Mouse (Mus musculus) liver, embryonic 15.5 days (tissue): ENCODE measurements around the gene Srrm4. TPM values are rescaled to one million over a fixed set of nuclear protein-coding genes. Genes with fewer than 3 reads are reported as not detected.

Source experiments
- ATAC-seq: fragments of 200-750 bp; cut with Nextera tagmentation; 2 replicates; pipeline ENCODE4 v1.8.0; 2017; ENCODE audit warnings: moderate number of reproducible peaks, mild to moderate bottlenecking, moderate library complexity; ENCODE audit not compliant: insufficient read depth
- H3K27ac ChIP-seq: fragments of 300-500 bp; sonication (generic); replicated peaks from 2 replicates; pipeline ENCODE4 v1.5.1; 2015; ENCODE audit warnings: mild to moderate bottlenecking, inconsistent platforms
- H3K27me3 ChIP-seq: fragments of 300-500 bp; sonication (generic); 2 replicates; pipeline ENCODE4 v1.6.1; 2015; ENCODE audit warnings: mild to moderate bottlenecking, inconsistent platforms
- H3K36me3 ChIP-seq: fragments of 300-500 bp; sonication (generic); replicated peaks from 2 replicates; pipeline ENCODE4 v1.6.1; 2015; ENCODE audit warnings: moderate library complexity, mild to moderate bottlenecking, inconsistent platforms
- H3K4me1 ChIP-seq: fragments of 300-500 bp; sonication (generic); replicated peaks from 2 replicates; pipeline ENCODE4 v1.6.1; 2015; ENCODE audit warnings: inconsistent platforms
- H3K4me2 ChIP-seq: fragments of 300-500 bp; sonication (generic); 2 replicates; pipeline ENCODE4 v1.6.1; 2015; ENCODE audit warnings: moderate library complexity, mild to moderate bottlenecking, inconsistent platforms
- H3K4me3 ChIP-seq: fragments of 300-500 bp; sonication (generic); replicated peaks from 2 replicates; pipeline ENCODE4 v1.5.1; 2015; ENCODE audit warnings: mild to moderate bottlenecking, inconsistent platforms
- H3K9ac ChIP-seq: fragments of 300-500 bp; sonication (generic); 2 replicates; pipeline ENCODE4 v1.6.1; 2015; ENCODE audit warnings: moderate library complexity, mild to moderate bottlenecking, inconsistent platforms
- H3K9me3 ChIP-seq: fragments of 300-500 bp; sonication (generic); replicated peaks from 2 replicates; pipeline ENCODE4 v1.6.1; 2016; ENCODE audit warnings: inconsistent platforms
- WGBS: fragments of 180-500 bp; shearing (Covaris S2); methylation state at CpG from one replicate; pipeline ENCODE4 v1.1.7; 2015; ENCODE audit warnings: mixed read lengths; ENCODE audit not compliant: insufficient replicate concordance; 5-methylcytosine and 5-hydroxymethylcytosine counted together
- polyA plus RNA-seq: library from polyadenylated mRNA; unstranded; fragments of >200 nt; fragmentation: Nextera tagmentation; extraction: Ambion mirVana; gene quantifications from 2 replicates; pipeline ENCODE4 v1.2.1, GENCODE M21; 2015

The Srrm4 gene
- polyA plus RNA-seq: 0.33 and 0.37 TPM in 2 replicates

GRCm38 (mm10) chr5:116591346-116592048, at the start of gene Srrm4:
Gene Srrm4, minus strand, starts transcription at chr5:116591817.
- no peaks in the 10 kb centered on the region for H3K4me1 ChIP-seq
- H3K4me2 ChIP-seq: no peak within 1 kb of the TSS
- no peak within 1 kb of the TSS for H3K27ac ChIP-seq
- no peaks in the 10 kb centered on the region for H3K36me3 ChIP-seq
- no peaks in the 10 kb centered on the region for H3K9me3 ChIP-seq
- H3K4me3 ChIP-seq: no peak within 1 kb of the TSS
- 3% methylated on average over 53 of the region's 53 CpGs for WGBS
- ATAC-seq: no peak
- H3K27me3 ChIP-seq: peaks cover 32% of the 10 kb centered on the region
- H3K9ac ChIP-seq: no peak within 1 kb of the TSS

GRCm38 (mm10) chr5:116592801-116593430, 1.3 kb upstream of the Srrm4 start:
- Histone ChIP-seq H3K4me2 (no peak overlapping the region), H3K9ac (no peak overlapping the region)

GRCm38 (mm10) chr5:116592049-116592800, 608 bp upstream of the Srrm4 start:
- Histone ChIP-seq H3K4me3 (no peak overlapping the region), H3K27me3 (peaks cover 32% of the 10 kb centered on the region), H3K36me3 (no peaks in the 10 kb centered on the region), H3K27ac (no peak overlapping the region), H3K4me2 (no peak overlapping the region), H3K9ac (no peak overlapping the region), H3K4me1 (no peaks in the 10 kb centered on the region), H3K9me3 (no peaks in the 10 kb centered on the region)
- ATAC-seq: no peak
- WGBS: 3% methylated on average over 32 of the region's 32 CpGs

More at GRCm38 (mm10) chr5:116592801-116593430, 1.3 kb upstream of the Srrm4 start:
- H3K4me1 ChIP-seq: no peaks in the 10 kb centered on the region
- no peak overlapping the region for H3K4me3 ChIP-seq
- no peaks in the 10 kb centered on the region for H3K36me3 ChIP-seq
- no peak overlapping the region for H3K27ac ChIP-seq
- ATAC-seq: no peak
- H3K9me3 ChIP-seq: no peaks in the 10 kb centered on the region
- 1% methylated on average over 12 of the region's 12 CpGs for WGBS
- peaks cover 32% of the 10 kb centered on the region for H3K27me3 ChIP-seq

GRCm38 (mm10) chr5:116590698-116591097, 919 bp downstream of the Srrm4 start:
- 9% methylated on average over 10 of the region's 10 CpGs for WGBS
- H3K36me3 ChIP-seq: no peaks in the 10 kb centered on the region

GRCm38 (mm10) chr5:116589631-116590030, 2.0 kb downstream of the Srrm4 start:
- WGBS: 58% methylated on average over 8 of the region's 8 CpGs
- Histone ChIP-seq H3K4me3 (no peak overlapping the region), H3K9ac (no peak overlapping the region)

More at GRCm38 (mm10) chr5:116590698-116591097, 919 bp downstream of the Srrm4 start:
- no peak for ATAC-seq
- no peaks in the 10 kb centered on the region for H3K4me1 ChIP-seq
- no peak overlapping the region for H3K9ac ChIP-seq
- H3K4me2 ChIP-seq: no peak overlapping the region
- no peaks in the 10 kb centered on the region for H3K9me3 ChIP-seq
- H3K27ac ChIP-seq: no peak overlapping the region
- no peak overlapping the region for H3K4me3 ChIP-seq
- H3K27me3 ChIP-seq: peaks cover 32% of the 10 kb centered on the region

GRCm38 (mm10) chr5:116588836-116589235, 2.8 kb downstream of the Srrm4 start:
- no peak overlapping the region for H3K4me2 ChIP-seq
- no peak overlapping the region for H3K4me3 ChIP-seq
- no peaks in the 10 kb centered on the region for H3K4me1 ChIP-seq
- no peaks in the 10 kb centered on the region for H3K36me3 ChIP-seq
- H3K9ac ChIP-seq: no peak overlapping the region
- no peak for ATAC-seq
- WGBS: 43% methylated on average over 10 of the region's 10 CpGs
- H3K27ac ChIP-seq: no peak overlapping the region
- peaks cover 32% of the 10 kb centered on the region for H3K27me3 ChIP-seq
- 0 out of 2 replicates have a peak, but pooled peaks cover 5% of the 10 kb centered on the region for H3K9me3 ChIP-seq

More at GRCm38 (mm10) chr5:116589631-116590030, 2.0 kb downstream of the Srrm4 start:
- Histone ChIP-seq H3K27ac (no peak overlapping the region), H3K4me2 (no peak overlapping the region), H3K36me3 (no peaks in the 10 kb centered on the region), H3K9me3 (0 out of 2 replicates have a peak, but pooled peaks cover 5% of the 10 kb centered on the region), H3K27me3 (peaks cover 32% of the 10 kb centered on the region), H3K4me1 (no peaks in the 10 kb centered on the region)
- no peak for ATAC-seq

- H3K4me1 ChIP-seq: no peaks in the 10 kb centered on the region
- no peaks in the 10 kb centered on the region for H3K36me3 ChIP-seq
- ATAC-seq: no peak
- H3K4me3 ChIP-seq: no peak overlapping the region
- H3K9me3 ChIP-seq: no peaks in the 10 kb centered on the region
- H3K27ac ChIP-seq: no peak overlapping the region
- H3K9ac ChIP-seq: no peak overlapping the region
- 58% methylated on average over 8 of the region's 8 CpGs for whole genome bisulfite sequencing
- no peaks in the 10 kb centered on the region for H3K27me3 ChIP-seq
- H3K4me2 ChIP-seq: no peak overlapping the region
These were observed 12.1 kb downstream of the Srrm4 start for GRCm38 (mm10) chr5:116579533-116579932.

- no peak for ATAC-seq
- no peak overlapping the region for H3K27ac ChIP-seq
- no peaks in the 10 kb centered on the region for H3K4me1 ChIP-seq
- no peaks in the 10 kb centered on the region for H3K9me3 ChIP-seq
- no peak overlapping the region for H3K4me2 ChIP-seq
- no peak overlapping the region for H3K4me3 ChIP-seq
- H3K9ac ChIP-seq: no peak overlapping the region
- no peaks in the 10 kb centered on the region for H3K27me3 ChIP-seq
- 49% methylated on average over 5 of the region's 5 CpGs for WGBS
- H3K36me3 ChIP-seq: no peaks in the 10 kb centered on the region
These were observed 14.5 kb downstream of the Srrm4 start for GRCm38 (mm10) chr5:116577082-116577481.

- Histone ChIP-seq H3K36me3 (no peaks in the 10 kb centered on the region), H3K9ac (no peak overlapping the region), H3K27ac (no peak overlapping the region), H3K4me2 (no peak overlapping the region), H3K4me3 (no peak overlapping the region), H3K27me3 (0 out of 2 replicates have a peak, but pooled peaks cover 6% of the 10 kb centered on the region), H3K4me1 (no peaks in the 10 kb centered on the region), H3K9me3 (no peaks in the 10 kb centered on the region)
- no peak for ATAC-seq
- WGBS: 40% methylated on average over 9 of the region's 9 CpGs
These were observed 18.3 kb downstream of the Srrm4 start for GRCm38 (mm10) chr5:116573307-116573706.

- Histone ChIP-seq H3K4me1 (no peaks in the 10 kb centered on the region), H3K4me2 (no peak overlapping the region), H3K27ac (no peak overlapping the region), H3K9me3 (no peaks in the 10 kb centered on the region), H3K36me3 (no peaks in the 10 kb centered on the region), H3K4me3 (no peak overlapping the region), H3K9ac (no peak overlapping the region), H3K27me3 (0 out of 2 replicates have a peak, but pooled peaks cover 6% of the 10 kb centered on the region)
- no peak for ATAC-seq
- 10% methylated on average over 5 of the region's 5 CpGs for WGBS
These were observed 19.7 kb downstream of the Srrm4 start for GRCm38 (mm10) chr5:116571936-116572335.
